Mouse (Mus musculus): ENCODE data around the gene Erc2. TPM values are rescaled to one million over a fixed set of nuclear protein-coding genes. Genes with fewer than 3 reads are reported as not detected.

Gene Erc2
- polyA plus RNA-seq, 1 experiment from 2014 or later = 1.4 TPM

- no peak overlapping the region for H3K27ac ChIP-seq (ENCODE audit: low read length)
- H3K4me3 ChIP-seq (ENCODE audit: low read depth, low read length) = no peak overlapping the region
- H3K27me3 ChIP-seq (ENCODE audit: control insufficient read depth, insufficient read depth, low read depth, low read length) = no peaks in the 10 kb centered on the region
- no peak for ATAC-seq (ENCODE audit: low read depth)
- no peaks in the 10 kb centered on the region for H3K4me1 ChIP-seq (ENCODE audit: control insufficient read depth, low read depth, low read length)
- H3K9me3 ChIP-seq (replicated peaks; ENCODE audit: control insufficient read depth, low read length) = no peaks in the 10 kb centered on the region
- 51% methylated on average over 2 of the region's 2 CpGs for WGBS (ENCODE audit: insufficient replicate concordance)
- no peak overlapping the region for H3K4me2 ChIP-seq (ENCODE audit: low read depth, low read length)
- H3K9ac ChIP-seq (ENCODE audit: low read depth, low read length) = no peak overlapping the region
- no peaks in the 10 kb centered on the region for H3K36me3 ChIP-seq (ENCODE audit: control insufficient read depth, insufficient read depth)
These were observed 315.7 kb downstream of the Erc2 start for GRCm38 (mm10) chr14:27937922-27938321.

- H3K9me3 ChIP-seq (replicated peaks; ENCODE audit: control insufficient read depth, low read length) = no peaks in the 10 kb centered on the region
- H3K4me1 ChIP-seq (ENCODE audit: control insufficient read depth, low read depth, low read length) = no peaks in the 10 kb centered on the region
- H3K4me2 ChIP-seq (ENCODE audit: low read depth, low read length) = no peak overlapping the region
- no peak overlapping the region for H3K27ac ChIP-seq (ENCODE audit: low read length)
- no peak overlapping the region for H3K9ac ChIP-seq (ENCODE audit: low read depth, low read length)
- no peaks in the 10 kb centered on the region for H3K36me3 ChIP-seq (ENCODE audit: control insufficient read depth, insufficient read depth)
- 21% methylated on average over 1 of the region's 1 CpGs for WGBS (ENCODE audit: insufficient replicate concordance)
- H3K27me3 ChIP-seq (ENCODE audit: control insufficient read depth, insufficient read depth, low read depth, low read length) = no peaks in the 10 kb centered on the region
- ATAC-seq (ENCODE audit: low read depth) = no peak
- H3K4me3 ChIP-seq (ENCODE audit: low read depth, low read length) = no peak overlapping the region
These were observed 323.0 kb downstream of the Erc2 start for GRCm38 (mm10) chr14:27945276-27945675.

GRCm38 (mm10) chr14:27946211-27946610 is 324.0 kb downstream of the Erc2 start:
- no peaks in the 10 kb centered on the region for H3K27me3 ChIP-seq (ENCODE audit: control insufficient read depth, insufficient read depth, low read depth, low read length)
- H3K4me3 ChIP-seq (ENCODE audit: low read depth, low read length) = no peak overlapping the region
- H3K9me3 ChIP-seq (replicated peaks; ENCODE audit: control insufficient read depth, low read length) = no peaks in the 10 kb centered on the region
- no peak overlapping the region for H3K27ac ChIP-seq (ENCODE audit: low read length)
- 64% methylated on average over 5 of the region's 5 CpGs for WGBS (ENCODE audit: insufficient replicate concordance)
- no peak overlapping the region for H3K9ac ChIP-seq (ENCODE audit: low read depth, low read length)
- H3K36me3 ChIP-seq (ENCODE audit: control insufficient read depth, insufficient read depth) = no peaks in the 10 kb centered on the region
- no peak for ATAC-seq (ENCODE audit: low read depth)
- H3K4me1 ChIP-seq (ENCODE audit: control insufficient read depth, low read depth, low read length) = no peaks in the 10 kb centered on the region
- no peak overlapping the region for H3K4me2 ChIP-seq (ENCODE audit: low read depth, low read length)

- Histone ChIP-seq H3K4me2 (ENCODE audit: low read depth, low read length) (no peak overlapping the region), H3K4me1 (ENCODE audit: control insufficient read depth, low read depth, low read length) (no peaks in the 10 kb centered on the region), H3K4me3 (ENCODE audit: low read depth, low read length) (no peak overlapping the region), H3K9me3 (replicated peaks; ENCODE audit: control insufficient read depth, low read length) (no peaks in the 10 kb centered on the region), H3K27ac (ENCODE audit: low read length) (no peak overlapping the region), H3K9ac (ENCODE audit: low read depth, low read length) (no peak overlapping the region), H3K36me3 (ENCODE audit: control insufficient read depth, insufficient read depth) (no peaks in the 10 kb centered on the region), H3K27me3 (ENCODE audit: control insufficient read depth, insufficient read depth, low read depth, low read length) (no peaks in the 10 kb centered on the region)
- ATAC-seq (ENCODE audit: low read depth) = no peak
- 58% methylated on average over 8 of the region's 8 CpGs for WGBS (ENCODE audit: insufficient replicate concordance)
These were observed 326.2 kb downstream of the Erc2 start for GRCm38 (mm10) chr14:27948391-27948790.

- Histone ChIP-seq H3K9ac (ENCODE audit: low read depth, low read length) (no peak overlapping the region), H3K4me3 (ENCODE audit: low read depth, low read length) (no peak overlapping the region), H3K27ac (ENCODE audit: low read length) (no peak overlapping the region), H3K4me2 (ENCODE audit: low read depth, low read length) (no peak overlapping the region), H3K36me3 (ENCODE audit: control insufficient read depth, insufficient read depth) (no peaks in the 10 kb centered on the region), H3K9me3 (replicated peaks; ENCODE audit: control insufficient read depth, low read length) (no peaks in the 10 kb centered on the region), H3K4me1 (ENCODE audit: control insufficient read depth, low read depth, low read length) (no peaks in the 10 kb centered on the region), H3K27me3 (ENCODE audit: control insufficient read depth, insufficient read depth, low read depth, low read length) (no peaks in the 10 kb centered on the region)
- no peak for ATAC-seq (ENCODE audit: low read depth)
These were observed 331.6 kb downstream of the Erc2 start for GRCm38 (mm10) chr14:27953814-27954213.

- no peak overlapping the region for H3K27ac ChIP-seq (ENCODE audit: low read length)
- ATAC-seq (ENCODE audit: low read depth) = no peak
- H3K9me3 ChIP-seq (replicated peaks; ENCODE audit: control insufficient read depth, low read length) = no peaks in the 10 kb centered on the region
- H3K36me3 ChIP-seq (ENCODE audit: control insufficient read depth, insufficient read depth) = no peaks in the 10 kb centered on the region
- no peaks in the 10 kb centered on the region for H3K4me1 ChIP-seq (ENCODE audit: control insufficient read depth, low read depth, low read length)
- H3K4me2 ChIP-seq (ENCODE audit: low read depth, low read length) = no peak overlapping the region
- no peak overlapping the region for H3K9ac ChIP-seq (ENCODE audit: low read depth, low read length)
- no peak overlapping the region for H3K4me3 ChIP-seq (ENCODE audit: low read depth, low read length)
- 50% methylated on average over 2 of the region's 2 CpGs for WGBS (ENCODE audit: insufficient replicate concordance)
- no peaks in the 10 kb centered on the region for H3K27me3 ChIP-seq (ENCODE audit: control insufficient read depth, insufficient read depth, low read depth, low read length)
These were observed 334.6 kb downstream of the Erc2 start for GRCm38 (mm10) chr14:27956801-27957200.

- no peaks in the 10 kb centered on the region for H3K27me3 ChIP-seq (ENCODE audit: control insufficient read depth, insufficient read depth, low read depth, low read length)
- no peak for ATAC-seq (ENCODE audit: low read depth)
- no peaks in the 10 kb centered on the region for H3K36me3 ChIP-seq (ENCODE audit: control insufficient read depth, insufficient read depth)
- H3K4me2 ChIP-seq (ENCODE audit: low read depth, low read length) = no peak overlapping the region
- WGBS (ENCODE audit: insufficient replicate concordance) = 53% methylated on average over 6 of the region's 6 CpGs
- no peaks in the 10 kb centered on the region for H3K4me1 ChIP-seq (ENCODE audit: control insufficient read depth, low read depth, low read length)
- H3K9me3 ChIP-seq (replicated peaks; ENCODE audit: control insufficient read depth, low read length) = no peaks in the 10 kb centered on the region
- no peak overlapping the region for H3K4me3 ChIP-seq (ENCODE audit: low read depth, low read length)
- H3K9ac ChIP-seq (ENCODE audit: low read depth, low read length) = no peak overlapping the region
- H3K27ac ChIP-seq (ENCODE audit: low read length) = no peak overlapping the region
These were observed 351.5 kb downstream of the Erc2 start for GRCm38 (mm10) chr14:27973701-27974100.

- Histone ChIP-seq H3K4me2 (ENCODE audit: low read depth, low read length) (no peak overlapping the region), H3K27me3 (ENCODE audit: control insufficient read depth, insufficient read depth, low read depth, low read length) (no peaks in the 10 kb centered on the region), H3K36me3 (ENCODE audit: control insufficient read depth, insufficient read depth) (no peaks in the 10 kb centered on the region), H3K9me3 (replicated peaks; ENCODE audit: control insufficient read depth, low read length) (no peaks in the 10 kb centered on the region), H3K27ac (ENCODE audit: low read length) (no peak overlapping the region), H3K9ac (ENCODE audit: low read depth, low read length) (no peak overlapping the region), H3K4me1 (ENCODE audit: control insufficient read depth, low read depth, low read length) (no peaks in the 10 kb centered on the region), H3K4me3 (ENCODE audit: low read depth, low read length) (no peak overlapping the region)
- WGBS (ENCODE audit: insufficient replicate concordance) = 36% methylated on average over 1 of the region's 1 CpGs
- no peak for ATAC-seq (ENCODE audit: low read depth)
These were observed 353.4 kb downstream of the Erc2 start for GRCm38 (mm10) chr14:27975661-27976060.

GRCm38 (mm10) chr14:27984758-27985157 is 362.5 kb downstream of the Erc2 start:
- no peak for ATAC-seq (ENCODE audit: low read depth)

GRCm38 (mm10) chr14:27985201-27985600 is 363.0 kb downstream of the Erc2 start:
- ATAC-seq (ENCODE audit: low read depth) = no peak
- H3K9ac ChIP-seq (ENCODE audit: low read depth, low read length) = no peak overlapping the region

More at GRCm38 (mm10) chr14:27984758-27985157, 362.5 kb downstream of the Erc2 start:
- WGBS (ENCODE audit: insufficient replicate concordance) = 63% methylated on average over 3 of the region's 3 CpGs
- no peaks in the 10 kb centered on the region for H3K36me3 ChIP-seq (ENCODE audit: control insufficient read depth, insufficient read depth)
- H3K9me3 ChIP-seq (replicated peaks; ENCODE audit: control insufficient read depth, low read length) = no peaks in the 10 kb centered on the region
- H3K4me3 ChIP-seq (ENCODE audit: low read depth, low read length) = no peak overlapping the region
- no peak overlapping the region for H3K4me2 ChIP-seq (ENCODE audit: low read depth, low read length)
- H3K27me3 ChIP-seq (ENCODE audit: control insufficient read depth, insufficient read depth, low read depth, low read length) = no peaks in the 10 kb centered on the region
- no peak overlapping the region for H3K9ac ChIP-seq (ENCODE audit: low read depth, low read length)
- H3K27ac ChIP-seq (ENCODE audit: low read length) = no peak overlapping the region
- H3K4me1 ChIP-seq (ENCODE audit: control insufficient read depth, low read depth, low read length) = no peaks in the 10 kb centered on the region

More at GRCm38 (mm10) chr14:27985201-27985600, 363.0 kb downstream of the Erc2 start:
- Histone ChIP-seq H3K36me3 (ENCODE audit: control insufficient read depth, insufficient read depth) (no peaks in the 10 kb centered on the region), H3K4me1 (ENCODE audit: control insufficient read depth, low read depth, low read length) (no peaks in the 10 kb centered on the region), H3K27ac (ENCODE audit: low read length) (no peak overlapping the region), H3K4me3 (ENCODE audit: low read depth, low read length) (no peak overlapping the region), H3K9me3 (replicated peaks; ENCODE audit: control insufficient read depth, low read length) (no peaks in the 10 kb centered on the region), H3K4me2 (ENCODE audit: low read depth, low read length) (no peak overlapping the region), H3K27me3 (ENCODE audit: control insufficient read depth, insufficient read depth, low read depth, low read length) (no peaks in the 10 kb centered on the region)
- 62% methylated on average over 5 of the region's 5 CpGs for WGBS (ENCODE audit: insufficient replicate concordance)
